Mouse (Mus musculus) T-cell, adult 2 months (primary cell): ENCODE data around the gene Atxn10.

Experiments
- DNase-seq: peaks from one replicate; pipeline ENCODE4 v3.0.0; 2022; ENCODE audit warnings: low spot score

Atxn10 gene

DNA sequence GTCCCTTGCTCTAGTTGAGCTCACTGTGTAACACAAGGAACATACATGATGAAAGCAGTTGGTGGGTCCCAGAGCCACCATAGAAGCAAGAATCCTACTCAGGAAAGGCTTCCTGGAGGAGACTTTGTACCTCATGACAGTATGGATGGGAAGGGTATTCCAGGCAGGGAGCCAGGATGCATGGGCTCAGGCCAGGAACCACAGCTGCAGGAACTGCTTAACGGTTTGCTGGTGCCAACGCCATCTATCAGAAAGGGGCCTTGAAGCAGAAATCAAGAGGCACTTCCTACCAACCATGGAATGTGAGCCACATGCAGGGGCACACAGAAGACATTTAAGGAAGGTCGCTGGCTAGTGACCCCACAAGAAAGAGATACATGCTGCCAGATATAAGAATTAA, 138.7 kb downstream of the Atxn10 start:
- no peak for DNase-seq

DNA sequence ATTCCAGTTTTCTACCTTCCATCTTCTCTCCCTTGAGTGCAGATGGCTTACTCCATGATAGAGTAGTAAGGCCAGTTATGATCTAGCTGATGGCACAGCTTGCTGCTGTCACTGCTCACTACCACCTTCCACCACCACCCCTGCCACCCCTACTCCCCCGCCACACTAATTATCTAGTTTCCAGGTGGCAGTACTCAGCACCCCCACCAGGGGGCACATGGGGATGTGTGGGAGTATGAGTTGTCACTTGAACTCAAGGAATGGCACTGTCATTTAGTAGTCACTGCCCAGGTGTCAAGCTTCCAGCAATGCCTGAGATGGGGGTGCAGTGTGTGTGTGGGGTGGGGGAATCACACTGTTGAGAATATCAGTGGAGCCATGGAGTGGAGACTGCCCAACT, 141.5 kb downstream of the Atxn10 start:
- DNase-seq = peak; percentile 62

- no peak for DNase-seq
Measured at GRCm38 (mm10) chr15:85479365-85479764, 143.3 kb downstream of the Atxn10 start.

DNA sequence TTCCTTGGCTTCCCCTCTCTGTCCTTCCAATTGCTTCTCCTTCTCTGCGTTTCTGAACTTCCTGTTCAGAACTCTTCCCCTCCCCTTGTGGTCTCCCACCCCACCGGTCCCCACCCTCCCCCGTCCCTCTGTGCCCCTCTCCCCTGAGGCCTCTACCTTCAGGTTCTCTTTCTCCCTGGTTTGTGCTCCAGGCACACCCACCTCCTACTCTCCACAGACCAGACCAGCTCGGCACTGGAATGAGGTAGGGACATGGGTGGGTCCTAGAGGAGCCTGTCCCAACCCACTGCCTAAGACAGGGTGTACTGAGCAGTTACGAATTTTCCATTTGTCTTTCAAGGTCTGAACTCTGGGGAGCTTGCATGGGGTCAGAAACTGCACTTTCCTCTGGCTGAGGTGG, 143.9 kb downstream of the Atxn10 start:
- no peak for DNase-seq

- no peak for DNase-seq
Measured at GRCm38 (mm10) chr15:85480630-85481029, 144.6 kb downstream of the Atxn10 start.

DNA sequence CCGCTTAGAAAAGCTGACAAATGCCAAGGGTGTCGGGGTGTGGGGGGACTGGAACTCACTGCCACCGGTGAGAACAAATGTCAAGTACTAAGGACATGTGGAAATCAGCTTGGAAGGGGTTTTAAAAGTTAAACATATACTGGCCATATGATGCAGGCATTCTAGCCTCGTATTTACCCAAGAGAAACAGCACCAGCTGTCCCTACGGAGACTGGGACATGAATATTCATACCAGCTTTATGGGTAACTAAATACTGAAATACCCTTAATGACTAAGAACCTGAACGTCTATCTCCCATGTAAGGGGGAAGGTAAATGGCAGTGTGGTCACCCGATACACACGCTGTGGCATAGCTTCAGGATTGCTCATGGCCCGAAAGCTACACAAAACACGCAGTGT, 152.9 kb downstream of the Atxn10 start:
- DNase-seq = no peak

DNA sequence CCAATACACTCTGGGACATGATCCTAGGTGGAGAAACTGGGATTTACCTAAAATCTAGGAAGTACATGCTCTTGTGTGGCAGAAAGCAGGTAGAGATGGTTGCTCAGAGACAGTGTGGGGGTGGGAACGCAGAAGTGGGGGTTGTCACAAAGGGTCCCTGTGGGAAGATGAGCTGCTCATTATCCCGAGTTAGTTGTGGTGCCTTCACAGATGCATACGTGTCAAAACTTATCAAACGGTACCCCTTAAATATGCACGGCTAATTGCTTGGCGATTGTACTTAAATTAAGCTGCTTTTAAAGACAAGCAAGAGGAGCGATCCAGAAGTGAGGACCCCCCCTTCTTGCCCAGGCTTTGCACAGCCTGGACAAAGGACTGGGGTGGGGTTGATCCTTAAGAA, 153.7 kb downstream of the Atxn10 start:
- no peak for DNase-seq

- DNase-seq = no peak
Measured at GRCm38 (mm10) chr15:85494163-85494621, 158.1 kb downstream of the Atxn10 start.

GRCm38 (mm10) chr15:85497548-85497947, 161.5 kb downstream of the Atxn10 start:
- DNase-seq = no peak

DNA sequence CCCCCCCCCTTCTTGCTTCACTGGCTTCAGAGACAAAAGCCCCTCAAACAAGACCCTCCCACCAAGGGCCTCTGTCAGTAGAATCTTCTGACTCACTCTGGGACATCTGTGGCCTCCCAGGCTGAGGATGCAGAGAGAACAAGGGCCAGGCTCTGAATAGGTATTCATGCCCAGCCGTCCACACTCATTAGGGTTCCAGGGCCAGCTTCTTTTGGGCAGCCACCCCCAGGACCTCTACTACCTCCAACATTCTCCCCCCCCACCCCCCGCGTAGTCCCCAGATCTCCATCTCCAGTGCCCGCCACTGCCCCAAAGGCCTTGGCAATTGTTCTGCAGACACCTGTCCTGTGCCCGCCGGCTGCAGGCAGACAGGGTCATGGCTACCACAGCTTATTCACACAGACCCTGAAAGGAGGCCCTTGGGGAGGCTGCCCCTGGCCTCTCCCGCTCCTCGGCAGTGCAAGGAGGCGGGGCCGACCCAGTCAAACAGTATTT, 162.0 kb downstream of the Atxn10 start:
- DNase-seq = no peak

DNA sequence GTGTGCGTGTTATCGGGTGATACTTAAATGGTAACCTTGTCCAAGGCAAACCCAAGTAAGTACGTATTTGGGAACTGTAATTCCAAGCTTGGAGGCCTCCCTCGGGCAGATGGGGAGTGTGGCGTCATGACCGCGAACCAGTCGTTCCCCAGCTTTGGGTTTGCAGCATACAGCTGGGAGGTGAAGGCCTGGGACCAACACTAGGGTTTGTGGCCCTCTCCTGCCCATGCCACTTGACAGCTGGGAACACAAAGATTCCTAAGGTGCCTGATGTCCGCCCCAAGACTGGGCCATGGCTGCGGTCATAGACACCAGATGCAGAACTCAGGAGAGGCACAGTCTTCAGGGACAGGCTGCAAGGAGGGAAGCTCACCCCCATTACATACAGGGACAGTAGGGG, 164.2 kb downstream of the Atxn10 start:
- no peak for DNase-seq

DNA sequence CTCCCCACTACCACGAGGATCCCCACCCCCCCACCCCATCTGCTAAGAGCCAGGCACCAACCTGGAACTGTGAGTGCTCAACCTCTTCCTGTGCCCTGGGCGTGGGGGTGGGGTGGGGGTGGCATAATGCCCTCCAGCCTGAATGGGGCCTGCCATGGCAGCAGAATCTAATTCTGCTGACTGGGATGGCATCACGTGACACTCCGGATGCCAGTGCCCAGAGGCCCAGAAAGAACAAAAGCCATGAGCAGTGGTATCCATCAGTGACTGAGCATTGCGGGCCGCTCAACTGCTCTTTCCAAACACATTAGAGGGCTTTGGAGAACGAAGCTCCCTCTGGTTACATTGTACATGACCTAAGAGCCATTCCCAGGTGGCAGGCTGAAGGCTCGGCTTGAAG, 167.1 kb downstream of the Atxn10 start, which contains the start of gene 7530416G11Rik:
7530416G11Rik (minus strand) TSS at position 101 of the 400 bp plus-strand sequence.
- DNase-seq = no peak

DNA sequence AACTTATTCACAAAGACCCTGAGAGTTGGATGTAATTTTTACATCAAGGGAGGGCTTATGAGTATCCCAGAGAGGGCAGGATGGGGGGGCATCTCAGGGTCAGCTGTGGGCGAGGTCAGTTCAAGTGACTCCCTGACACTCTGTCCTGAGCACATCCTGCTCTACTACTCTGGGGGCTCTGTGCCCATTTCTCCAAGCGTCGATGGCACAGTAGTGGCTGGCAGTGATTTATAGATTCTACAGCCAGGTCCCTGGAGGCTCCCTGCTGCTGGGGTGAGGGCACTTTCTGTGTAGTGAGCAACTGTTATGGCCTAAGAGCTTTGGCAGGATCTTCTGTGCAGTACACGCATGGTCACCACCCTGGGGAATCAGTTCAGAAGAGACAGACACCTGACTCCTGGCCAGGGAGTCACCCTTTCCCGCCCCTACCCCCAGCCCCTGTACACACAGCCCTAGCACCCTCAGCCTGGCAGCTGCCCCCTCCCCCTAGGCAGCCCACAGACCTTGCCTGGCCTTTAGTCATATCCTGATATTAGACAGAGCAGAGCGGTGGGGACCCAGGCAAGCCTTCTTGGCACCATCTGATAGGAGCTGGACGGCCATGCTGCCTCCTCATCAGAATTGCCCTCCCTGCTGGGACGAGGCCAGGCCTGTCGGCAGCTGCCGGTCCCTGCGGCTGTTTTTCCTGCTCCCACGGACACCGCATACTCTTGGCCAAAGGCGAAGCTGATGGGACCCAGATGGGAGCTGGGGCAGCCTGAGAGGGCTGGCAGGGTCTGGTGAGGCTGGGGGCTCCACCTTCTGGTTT, 169.3 kb downstream of the Atxn10 start:
- no peak for DNase-seq

- DNase-seq = no peak
Measured at GRCm38 (mm10) chr15:85506680-85507079, 170.6 kb downstream of the Atxn10 start.

GRCm38 (mm10) chr15:85507370-85508014, 171.4 kb downstream of the Atxn10 start:
- no peak for DNase-seq
